Mouse (Mus musculus): ENCODE measurements around the gene Tmem258. TPM values are rescaled to one million over a fixed set of nuclear protein-coding genes. Genes with fewer than 3 reads are reported as not detected.

Gene Tmem258
- total and polyA plus RNA-seq, 2 experiments from 2014 or later = 61.4 to 279 TPM

- peaks cover 50% of the 10 kb centered on the region for H3K36me3 ChIP-seq (ENCODE audit: insufficient read depth, low read length)
- DNase-seq (ENCODE audit: low spot score) = no peak
- H3K9ac ChIP-seq (replicated peaks; ENCODE audit: low read length, poor library complexity, severe bottlenecking) = no peak overlapping the region
- H3K4me3 ChIP-seq (ENCODE audit: low read depth, low read length) = no peak overlapping the region
- H3K4me1 ChIP-seq (ENCODE audit: insufficient read depth, low read length) = no peaks in the 10 kb centered on the region
- H3K27me3 ChIP-seq (ENCODE audit: insufficient read depth, low read length) = no peaks in the 10 kb centered on the region
- 86% methylated on average over 11 of the region's 11 CpGs for WGBS
- no peak overlapping the region for H3K27ac ChIP-seq (ENCODE audit: low read depth, low read length)
- ATAC-seq (ENCODE audit: low FRiP score) = no peak
- peak; percentile 38 for TF ChIP-seq CTCF (IDR thresholded peaks at IDR 0.05)
- H3K9me3 ChIP-seq (ENCODE audit: low read length) = no peaks in the 10 kb centered on the region
- H3K4me2 ChIP-seq (ENCODE audit: low read depth, low read length, poor library complexity, severe bottlenecking) = no peak overlapping the region
These were observed 9.5 kb upstream of the Tmem258 start for GRCm38 (mm10) chr19:10194337-10194736.

- DNase-seq (ENCODE audit: low spot score) = no peak
- 74% methylated on average over 5 of the region's 5 CpGs for WGBS
- peaks cover 54% of the 10 kb centered on the region for H3K36me3 ChIP-seq (ENCODE audit: insufficient read depth, low read length)
These were observed 8.6 kb upstream of the Tmem258 start for GRCm38 (mm10) chr19:10195252-10195651.

GRCm38 (mm10) chr19:10197130-10197529 lies 6.7 kb upstream of the Tmem258 start:
- Histone ChIP-seq H3K4me1 (ENCODE audit: insufficient read depth, low read length) (no peaks in the 10 kb centered on the region), H3K4me2 (ENCODE audit: low read depth, low read length, poor library complexity, severe bottlenecking) (no peak overlapping the region), H3K36me3 (ENCODE audit: insufficient read depth, low read length) (peaks cover 63% of the 10 kb centered on the region), H3K4me3 (ENCODE audit: low read depth, low read length) (no peak overlapping the region), H3K27me3 (ENCODE audit: insufficient read depth, low read length) (no peaks in the 10 kb centered on the region), H3K27ac (ENCODE audit: low read depth, low read length) (no peak overlapping the region), H3K9ac (replicated peaks; ENCODE audit: low read length, poor library complexity, severe bottlenecking) (no peak overlapping the region), H3K9me3 (ENCODE audit: low read length) (no peaks in the 10 kb centered on the region)
- WGBS = 90% methylated on average over 4 of the region's 4 CpGs
- ATAC-seq (ENCODE audit: low FRiP score) (no peak), DNase-seq (ENCODE audit: low spot score) (no peak)
- no peak for TF ChIP-seq CTCF (IDR thresholded peaks at IDR 0.05)

More at GRCm38 (mm10) chr19:10195252-10195651, 8.6 kb upstream of the Tmem258 start:
- H3K27ac ChIP-seq (ENCODE audit: low read depth, low read length) = no peak overlapping the region
- ATAC-seq (ENCODE audit: low FRiP score) = no peak
- no peak overlapping the region for H3K9ac ChIP-seq (replicated peaks; ENCODE audit: low read length, poor library complexity, severe bottlenecking)
- no peak overlapping the region for H3K4me3 ChIP-seq (ENCODE audit: low read depth, low read length)
- H3K4me2 ChIP-seq (ENCODE audit: low read depth, low read length, poor library complexity, severe bottlenecking) = no peak overlapping the region
- H3K4me1 ChIP-seq (ENCODE audit: insufficient read depth, low read length) = no peaks in the 10 kb centered on the region
- no peaks in the 10 kb centered on the region for H3K27me3 ChIP-seq (ENCODE audit: insufficient read depth, low read length)
- no peaks in the 10 kb centered on the region for H3K9me3 ChIP-seq (ENCODE audit: low read length)
- TF ChIP-seq CTCF (IDR thresholded peaks at IDR 0.05) = no peak

- Histone ChIP-seq H3K27me3 (ENCODE audit: insufficient read depth, low read length) (no peaks in the 10 kb centered on the region), H3K4me1 (ENCODE audit: insufficient read depth, low read length) (peaks cover 3% of the 10 kb centered on the region; the same call in 1 of the 2 replicates), H3K36me3 (ENCODE audit: insufficient read depth, low read length) (peaks cover 52% of the 10 kb centered on the region), H3K27ac (ENCODE audit: low read depth, low read length) (no peak overlapping the region), H3K9ac (replicated peaks; ENCODE audit: low read length, poor library complexity, severe bottlenecking) (no peak overlapping the region), H3K9me3 (ENCODE audit: low read length) (no peaks in the 10 kb centered on the region), H3K4me3 (ENCODE audit: low read depth, low read length) (no peak overlapping the region), H3K4me2 (ENCODE audit: low read depth, low read length, poor library complexity, severe bottlenecking) (no peak overlapping the region)
- 88% methylated on average over 2 of the region's 2 CpGs for WGBS
- DNase-seq (ENCODE audit: low spot score) = no peak
- no peak for TF ChIP-seq CTCF (IDR thresholded peaks at IDR 0.05)
- no peak for ATAC-seq (ENCODE audit: low FRiP score)
These were observed 5.5 kb upstream of the Tmem258 start for GRCm38 (mm10) chr19:10198286-10198685.

- Histone ChIP-seq H3K4me2 (ENCODE audit: low read depth, low read length, poor library complexity, severe bottlenecking) (no peak overlapping the region), H3K9me3 (ENCODE audit: low read length) (no peaks in the 10 kb centered on the region), H3K36me3 (ENCODE audit: insufficient read depth, low read length) (peaks cover 48% of the 10 kb centered on the region), H3K27ac (ENCODE audit: low read depth, low read length) (no peak overlapping the region), H3K4me3 (ENCODE audit: low read depth, low read length) (no peak overlapping the region), H3K9ac (replicated peaks; ENCODE audit: low read length, poor library complexity, severe bottlenecking) (no peak overlapping the region), H3K4me1 (ENCODE audit: insufficient read depth, low read length) (peaks cover 4% of the 10 kb centered on the region; the same call in 1 of the 2 replicates), H3K27me3 (ENCODE audit: insufficient read depth, low read length) (no peaks in the 10 kb centered on the region)
- peak; percentile 94 for TF ChIP-seq CTCF (IDR thresholded peaks at IDR 0.05)
- WGBS = 31% methylated on average over 3 of the region's 3 CpGs
- DNase-seq (ENCODE audit: low spot score) = peak; percentile 94
- peak; percentile 57; the same call in 1 of the 2 replicates for ATAC-seq (ENCODE audit: low FRiP score)
These were observed 5.1 kb upstream of the Tmem258 start for GRCm38 (mm10) chr19:10198723-10199122.

- TF ChIP-seq CTCF (IDR thresholded peaks at IDR 0.05) = no peak
- peak overlapping the region; percentile 71 for H3K27ac ChIP-seq (ENCODE audit: low read depth, low read length)
These were observed 517 bp upstream of the Tmem258 start for GRCm38 (mm10) chr19:10203146-10203847.

More at GRCm38 (mm10) chr19:10203146-10203847, 517 bp upstream of the Tmem258 start:
- H3K27me3 ChIP-seq (ENCODE audit: insufficient read depth, low read length) = no peaks in the 10 kb centered on the region
- peak overlapping the region; percentile 85 for H3K4me2 ChIP-seq (ENCODE audit: low read depth, low read length, poor library complexity, severe bottlenecking)
- peaks cover 10% of the 10 kb centered on the region; the same call in 1 of the 2 replicates for H3K4me1 ChIP-seq (ENCODE audit: insufficient read depth, low read length)
- H3K9me3 ChIP-seq (ENCODE audit: low read length) = no peaks in the 10 kb centered on the region
- peak overlapping the region; percentile 80 for H3K4me3 ChIP-seq (ENCODE audit: low read depth, low read length)
- WGBS = 4% methylated on average over 23 of the region's 23 CpGs
- peak overlapping the region; percentile 70 for H3K9ac ChIP-seq (replicated peaks; ENCODE audit: low read length, poor library complexity, severe bottlenecking)
- peak; percentile 1; the same call in 1 of the 2 replicates for ATAC-seq (ENCODE audit: low FRiP score)
- peaks cover 32% of the 10 kb centered on the region for H3K36me3 ChIP-seq (ENCODE audit: insufficient read depth, low read length)
- no peak for DNase-seq (ENCODE audit: low spot score)
